Mouse (Mus musculus) heart, embryonic 14.5 days (tissue): ENCODE measurements around the gene Rad9a. TPM values are rescaled to one million over a fixed set of nuclear protein-coding genes. Genes with fewer than 3 reads are reported as not detected.

Experiments
- ATAC-seq: fragments of 200-750 bp; cut with Nextera tagmentation; 2 replicates; pipeline ENCODE4 v1.8.0; 2017; ENCODE audit warnings: low read depth, moderate TSS enrichment; ENCODE audit not compliant: insufficient number of reproducible peaks, insufficient read depth, low FRiP score
- H3K27ac ChIP-seq, 2 experiments: fragments of 200-500 bp in 1 of 2; fragments of 300-500 bp in 1 of 2; sonication (generic) in 1 of 2; replicated peaks in 1 of 2; 2 replicates each; pipeline ENCODE4 v1.5.1; 2012 to 2014; ENCODE audit warnings: low read depth in 2 of 2, low read length in 2 of 2, control low read depth in 1 of 2, mild to moderate bottlenecking in 1 of 2, mixed read lengths in 1 of 2; ENCODE audit not compliant: control insufficient read depth in 1 of 2, insufficient read depth in 1 of 2
- H3K27me3 ChIP-seq: fragments of 300-500 bp; sonication (generic); 2 replicates; pipeline ENCODE4 v1.6.1; 2014; ENCODE audit warnings: mild to moderate bottlenecking, low read length, control low read depth; ENCODE audit not compliant: control insufficient read depth, insufficient read depth
- H3K36me3 ChIP-seq: fragments of 300-500 bp; sonication (generic); 2 replicates; pipeline ENCODE4 v1.6.1; 2014; ENCODE audit warnings: mild to moderate bottlenecking, control low read depth, low read length, mixed read lengths; ENCODE audit not compliant: control insufficient read depth, insufficient read depth
- H3K4me1 ChIP-seq, 2 experiments: fragments of 200-500 bp in 1 of 2; fragments of 300-500 bp in 1 of 2; sonication (generic) in 1 of 2; 2 replicates each; pipeline ENCODE4 v1.6.1; 2012 to 2014; ENCODE audit warnings: low read length in 2 of 2, control low read depth in 1 of 2, mixed read lengths in 1 of 2; ENCODE audit not compliant: control insufficient read depth in 2 of 2, insufficient read depth in 2 of 2
- H3K4me2 ChIP-seq: fragments of 300-500 bp; sonication (generic); 2 replicates; pipeline ENCODE4 v1.6.1; 2014; ENCODE audit warnings: mild to moderate bottlenecking, low read length
- H3K4me3 ChIP-seq, 2 experiments: fragments of 200-500 bp in 1 of 2; fragments of 300-500 bp in 1 of 2; sonication (generic) in 1 of 2; 2 replicates each; pipeline ENCODE4 v1.5.1; 2012 to 2014; ENCODE audit warnings: low read length in 2 of 2, mild to moderate bottlenecking in 2 of 2, control low read depth in 1 of 2, low read depth in 1 of 2, moderate library complexity in 1 of 2; ENCODE audit not compliant: control insufficient read depth in 1 of 2, insufficient read depth in 1 of 2
- H3K9ac ChIP-seq: fragments of 300-500 bp; sonication (generic); 2 replicates; pipeline ENCODE4 v1.6.1; 2014; ENCODE audit warnings: mild to moderate bottlenecking, low read length
- H3K9me3 ChIP-seq: fragments of 300-500 bp; sonication (generic); 2 replicates; pipeline ENCODE4 v1.6.1; 2016; ENCODE audit warnings: low read length, control low read depth; ENCODE audit not compliant: control insufficient read depth
- WGBS: fragments of 180-500 bp; shearing (Covaris S2); extraction: QIAGEN DNeasy Blood & Tissue Kit; methylation state at CpG from one replicate; pipeline ENCODE4 v1.1.7; 2014; 5-methylcytosine and 5-hydroxymethylcytosine counted together
- microRNA-seq: library from miRNA; unstranded; fragments of <30 nt; microRNA quantifications from one replicate; pipeline ENCODE4, GENCODE M21; 2016
- polyA plus RNA-seq: library from polyadenylated mRNA; unstranded; fragments of >200 nt; fragmentation: Nextera tagmentation; extraction: Ambion mirVana; gene quantifications from 2 replicates; pipeline ENCODE4 v1.2.1, GENCODE M21; 2014

The Rad9a gene
- polyA plus RNA-seq, 1 experiment from 2014 or later = 18.5 TPM

GRCm38 (mm10) chr19:4146366-4147021 is 55.0 kb downstream of the Rad9a start:
- Histone ChIP-seq H3K27ac (no peak overlapping the region), H3K4me1 (peaks cover 8 to 21% of the 10 kb centered on the region in 2 experiments), H3K4me3 (no peak overlapping the region), H3K36me3 (peaks cover 20% of the 10 kb centered on the region), H3K4me2 (no peak overlapping the region), H3K9me3 (no peaks in the 10 kb centered on the region; the same call in 1 of the 2 replicates), H3K27me3 (no peaks in the 10 kb centered on the region), H3K9ac (no peak overlapping the region)
- no peak for ATAC-seq
- 56% methylated on average over 12 of the region's 12 CpGs for WGBS

- WGBS = 88% methylated on average over 5 of the region's 5 CpGs
- H3K27me3 ChIP-seq = no peaks in the 10 kb centered on the region
These were observed 55.5 kb downstream of the Rad9a start for GRCm38 (mm10) chr19:4145936-4146335.

More at GRCm38 (mm10) chr19:4145936-4146335, 55.5 kb downstream of the Rad9a start:
- no peak for ATAC-seq
- H3K9ac ChIP-seq = no peak overlapping the region
- H3K4me3 ChIP-seq = no peak overlapping the region
- peaks cover 15% of the 10 kb centered on the region for H3K36me3 ChIP-seq
- H3K4me2 ChIP-seq = no peak overlapping the region
- H3K4me1 ChIP-seq = peaks cover 8 to 15% of the 10 kb centered on the region in 2 experiments
- H3K27ac ChIP-seq = no peak overlapping the region
- H3K9me3 ChIP-seq = no peaks in the 10 kb centered on the region; the same call in 1 of the 2 replicates

Small RNA genes within 50 kb of the gene (microRNA-seq; reads per million reads assigned to microRNA genes)
- gene Gm26115 = not detected

Other genes starting within 250 kb of the Rad9a start
- not detected in 2 replicates for gene Aldh3b3, start 243.0 kb downstream of the Rad9a start, polyA plus RNA-seq
- gene Aldh3b2, start 229.3 kb downstream of the Rad9a start, polyA plus RNA-seq = 0.09 and 0.18 TPM in 2 replicates
- 13.1 and 14.5 TPM in 2 replicates for gene Acy3, start 215.1 kb downstream of the Rad9a start, polyA plus RNA-seq
- gene Tbx10, start 208.9 kb downstream of the Rad9a start, polyA plus RNA-seq = not detected in 2 replicates
- gene Nudt8, start 201.1 kb downstream of the Rad9a start, polyA plus RNA-seq = 73.2 and 74.1 TPM in 2 replicates
- 4.3 and 4.6 TPM in 2 replicates for gene Gm49405, start 201.0 kb downstream of the Rad9a start, polyA plus RNA-seq
- 85.2 and 90.7 TPM in 2 replicates for gene Doc2g, start 198.3 kb downstream of the Rad9a start, polyA plus RNA-seq
- 552 and 561 TPM in 2 replicates for gene Ndufv1, start 188.9 kb downstream of the Rad9a start, polyA plus RNA-seq
- gene Gstp1, start 163.7 kb downstream of the Rad9a start, polyA plus RNA-seq = 399 and 401 TPM in 2 replicates
- 8.0 and 10.3 TPM in 2 replicates for gene Gstp2, start 155.6 kb downstream of the Rad9a start, polyA plus RNA-seq
- not detected in 2 replicates for gene Gstp3, start 142.1 kb downstream of the Rad9a start, polyA plus RNA-seq
- gene Cabp2, start 120.1 kb downstream of the Rad9a start, polyA plus RNA-seq = not detected in 2 replicates
- 62.5 and 63.8 TPM in 2 replicates for gene Cdk2ap2, start 104.5 kb downstream of the Rad9a start, polyA plus RNA-seq
- gene Pitpnm1, start 101.7 kb downstream of the Rad9a start, polyA plus RNA-seq = 17.3 TPM in 2 replicates
- 87.3 and 100 TPM in 2 replicates for gene Aip, start 75.8 kb downstream of the Rad9a start, polyA plus RNA-seq
- not detected in 2 replicates for gene Gpr152, start 61.9 kb downstream of the Rad9a start, polyA plus RNA-seq
- gene Cabp4, start 57.6 kb downstream of the Rad9a start, polyA plus RNA-seq = not detected in 2 replicates
- 117 and 122 TPM in 2 replicates for gene Coro1b, start 53.0 kb downstream of the Rad9a start, polyA plus RNA-seq
- 0.54 and 0.82 TPM in 2 replicates for gene Ptprcap, start 48.1 kb downstream of the Rad9a start, polyA plus RNA-seq
- gene Rps6kb2, start 38.3 kb downstream of the Rad9a start, polyA plus RNA-seq = 31.4 and 34.4 TPM in 2 replicates
- gene Carns1, start 26.2 kb downstream of the Rad9a start, polyA plus RNA-seq = 6.5 and 8.7 TPM in 2 replicates
- gene Tbc1d10c, start 10.4 kb downstream of the Rad9a start, polyA plus RNA-seq = 2.2 and 2.6 TPM in 2 replicates
- 708 and 757 TPM in 2 replicates for gene Ppp1ca, start 9.6 kb downstream of the Rad9a start, polyA plus RNA-seq
- gene Clcf1, start 12.6 kb upstream of the Rad9a start, polyA plus RNA-seq = 0.78 and 1.2 TPM in 2 replicates
- gene AC109138.7, start 12.7 kb upstream of the Rad9a start, polyA plus RNA-seq = not detected in 2 replicates
- gene Pold4, start 30.2 kb upstream of the Rad9a start, polyA plus RNA-seq = 20.9 and 26.8 TPM in 2 replicates
- gene Ssh3, start 67.5 kb upstream of the Rad9a start, polyA plus RNA-seq = 7.6 and 8.0 TPM in 2 replicates
- 1.1 and 1.4 TPM in 2 replicates for gene Ankrd13d, start 81.5 kb upstream of the Rad9a start, polyA plus RNA-seq
- gene Grk2, start 104.6 kb upstream of the Rad9a start, polyA plus RNA-seq = 12.1 and 12.8 TPM in 2 replicates
- 35.7 and 42.7 TPM in 2 replicates for gene Kdm2a, start 196.6 kb upstream of the Rad9a start, polyA plus RNA-seq
- 20.0 and 24.0 TPM in 2 replicates for gene Rhod, start 237.8 kb upstream of the Rad9a start, polyA plus RNA-seq